Mouse (Mus musculus) ZHBTc4 (cell line): Measurements from ENCODE around the gene Slc25a13.

ENCODE experiments used
- DNase-seq: peaks from one replicate; pipeline ENCODE4 v3.0.0-alpha.2; 2011; ENCODE audit warnings: low read depth, low spot score

The Slc25a13 gene

GRCm38 (mm10) chr6:6120841-6121240 is 96.1 kb downstream of the Slc25a13 start:
- no peak for DNase-seq

DNA sequence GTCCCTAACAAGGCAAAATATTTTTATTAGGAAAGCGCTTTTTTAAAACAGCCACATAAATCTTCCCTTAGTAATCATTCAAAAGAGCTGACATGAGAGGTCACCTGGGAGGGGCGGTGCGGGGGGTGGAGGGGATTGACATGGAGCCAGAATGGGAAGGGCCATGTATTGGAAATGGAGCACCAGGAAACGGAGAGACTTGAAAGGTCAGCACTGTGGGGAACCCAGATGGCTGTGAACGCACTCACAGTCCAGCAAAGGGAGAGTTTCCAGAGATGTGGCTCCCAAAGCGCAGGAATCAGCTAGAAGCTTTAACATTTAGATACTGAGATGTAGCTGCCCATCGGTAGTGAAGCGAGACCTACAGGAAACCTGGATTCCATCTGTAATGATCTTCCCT is 101.2 kb downstream of the Slc25a13 start:
- DNase-seq = no peak

DNA sequence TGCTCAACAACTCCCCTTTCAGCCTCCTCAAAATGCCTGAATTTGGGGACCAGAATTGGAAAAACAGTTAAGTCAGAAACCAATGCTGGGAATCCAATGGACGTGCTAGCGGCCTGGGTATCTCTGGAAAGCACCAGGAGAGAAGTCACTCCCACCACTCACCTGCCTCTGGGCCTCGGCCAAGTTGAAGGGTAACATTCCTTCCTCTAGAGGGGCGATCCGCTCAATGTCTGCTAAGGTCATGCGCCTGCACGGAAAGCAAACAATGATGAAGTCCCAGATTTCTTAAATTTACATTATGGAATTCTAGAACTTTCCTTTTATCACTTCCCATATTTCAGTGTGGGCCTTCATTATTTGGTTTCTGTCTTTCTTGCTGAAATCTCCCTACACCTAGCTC is 103.2 kb downstream of the Slc25a13 start:
- peak; percentile 87 for DNase-seq

DNA sequence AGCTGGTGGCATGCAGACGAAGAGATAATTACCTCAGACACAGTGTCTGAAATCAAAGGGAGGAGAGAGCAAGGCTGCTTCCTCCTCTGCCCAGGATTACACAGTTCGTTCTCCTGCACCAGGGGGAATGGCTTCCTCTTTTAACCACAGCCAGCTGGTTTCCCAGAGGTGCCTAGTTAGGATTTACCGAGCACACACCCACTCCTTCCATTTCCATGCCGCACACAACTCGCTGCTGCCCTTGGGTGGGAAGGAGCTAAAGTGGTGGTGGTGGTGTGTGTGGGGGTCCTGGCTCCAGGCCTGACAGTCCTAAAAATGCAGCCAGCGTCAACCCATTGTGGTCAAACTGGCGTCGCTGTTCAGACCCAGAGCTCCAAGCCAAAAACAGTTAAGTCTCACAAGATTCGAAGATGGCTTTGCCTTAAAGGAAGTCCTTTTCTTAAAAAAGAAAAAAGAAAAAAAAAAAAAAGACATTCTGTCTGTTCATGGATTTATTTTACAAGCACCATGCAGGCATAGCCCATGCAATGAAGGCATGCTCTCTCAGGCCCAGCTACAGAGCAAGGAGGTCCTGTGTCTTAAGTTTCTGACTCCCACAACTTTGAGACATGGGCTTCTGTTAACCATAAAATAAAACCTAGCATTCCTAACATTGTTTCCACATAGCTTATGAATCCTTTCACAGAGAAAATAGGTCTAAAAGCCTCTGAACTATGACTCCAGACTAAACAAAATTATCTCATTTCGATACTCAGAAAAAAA is 104.0 kb downstream of the Slc25a13 start:
- DNase-seq = no peak

DNA sequence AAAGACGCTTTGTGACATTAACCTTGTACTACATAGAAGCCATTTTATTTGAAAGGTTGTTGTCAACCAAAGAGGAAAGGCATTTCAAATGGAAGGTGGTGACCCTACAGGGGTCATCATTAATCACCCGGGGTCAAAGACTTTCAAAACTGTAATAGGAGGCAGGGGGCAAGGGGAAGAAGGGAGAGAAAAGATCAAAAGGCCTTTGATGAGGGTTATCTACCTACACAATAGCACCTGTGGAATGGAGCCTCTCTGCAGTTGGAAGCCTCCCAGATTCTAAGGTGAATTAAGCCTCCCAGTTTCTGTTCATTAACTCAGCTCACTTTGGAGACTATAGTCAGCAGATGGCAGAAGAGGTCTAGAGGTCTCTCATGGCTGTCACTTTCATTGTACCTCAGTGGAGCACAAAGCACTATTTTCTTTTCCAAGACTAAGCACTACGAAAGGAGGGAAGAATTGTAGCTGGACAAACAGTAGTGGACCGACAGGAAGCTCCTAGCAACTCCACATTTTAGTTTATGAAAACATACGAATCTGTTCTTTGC is 109.5 kb downstream of the Slc25a13 start:
- peak; percentile 65 for DNase-seq

GRCm38 (mm10) chr6:6105586-6105985 is 111.4 kb downstream of the Slc25a13 start:
- no peak for DNase-seq

GRCm38 (mm10) chr6:6103469-6103868 is 113.5 kb downstream of the Slc25a13 start:
- no peak for DNase-seq

GRCm38 (mm10) chr6:6101605-6102004 is 115.4 kb downstream of the Slc25a13 start:
- DNase-seq = no peak

DNA sequence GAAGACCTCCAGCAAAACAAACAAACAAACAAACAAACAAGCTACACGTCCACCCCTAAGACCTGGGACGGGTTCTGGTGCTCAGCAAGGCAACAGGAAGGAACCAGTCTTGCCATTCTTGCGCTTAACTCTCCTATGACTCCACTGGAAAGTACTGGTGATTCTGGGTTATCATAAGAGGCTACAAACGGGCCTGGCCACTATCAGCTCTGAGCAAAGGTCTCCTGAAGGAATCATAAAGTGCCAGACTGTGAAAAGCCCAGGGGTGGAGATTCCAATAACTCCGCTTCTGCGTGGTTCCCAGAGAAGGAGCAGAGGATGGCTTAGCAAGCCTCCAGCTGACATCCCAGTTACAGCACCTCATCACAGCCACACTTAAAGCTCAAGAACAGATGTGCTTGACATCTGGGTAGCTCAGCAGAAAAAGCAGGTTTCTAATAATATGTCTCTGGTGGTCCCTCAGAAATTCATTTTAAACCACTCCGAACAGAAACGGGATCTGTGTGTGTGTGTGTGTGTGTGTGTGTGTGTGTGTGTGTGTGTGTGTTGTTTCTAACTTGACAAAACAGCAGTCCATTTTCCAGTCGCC is 116.0 kb downstream of the Slc25a13 start:
- no peak for DNase-seq

DNA sequence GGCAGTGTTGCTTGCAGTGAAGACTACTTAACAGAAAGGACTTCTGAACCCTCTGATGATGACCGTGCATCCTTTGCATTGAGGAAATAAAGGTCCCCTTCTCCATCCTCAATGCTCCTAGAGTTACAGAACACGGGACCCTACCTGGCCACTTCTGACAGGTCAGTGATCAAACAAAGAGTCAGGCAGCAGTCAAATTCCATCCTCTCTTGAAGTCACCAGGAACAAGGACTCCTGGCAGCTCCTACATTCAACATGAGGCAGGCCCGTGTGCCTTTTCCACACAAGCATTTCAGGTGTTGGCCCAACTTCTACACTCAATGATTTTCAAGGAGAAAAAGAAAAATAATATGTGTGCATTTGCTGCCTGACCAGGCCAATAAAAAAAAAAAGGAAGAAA is 123.0 kb downstream of the Slc25a13 start:
- no peak for DNase-seq

DNA sequence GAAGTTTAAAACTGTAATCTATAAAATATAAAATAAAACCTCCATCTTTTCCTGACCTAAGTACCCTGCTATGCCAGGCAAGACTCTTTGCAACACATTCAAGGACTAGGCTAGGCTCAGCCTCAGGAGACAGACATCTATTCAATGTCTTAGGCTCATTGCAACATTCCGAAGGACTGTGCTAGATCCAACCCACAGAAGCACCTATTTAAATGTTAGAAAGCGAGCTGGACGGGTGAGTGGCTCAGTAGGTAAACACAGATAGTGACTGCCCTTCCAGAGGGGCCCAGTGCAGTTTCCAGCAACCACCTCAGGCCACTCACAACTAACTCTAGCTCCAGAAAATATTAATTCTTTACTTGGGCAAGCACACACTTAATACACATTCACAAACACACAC is 123.5 kb downstream of the Slc25a13 start:
- DNase-seq = no peak

GRCm38 (mm10) chr6:6092497-6092896 is 124.5 kb downstream of the Slc25a13 start:
- peak; percentile 71 for DNase-seq

- DNase-seq = no peak
These were observed 126.0 kb downstream of the Slc25a13 start for GRCm38 (mm10) chr6:6091016-6091415.

DNA sequence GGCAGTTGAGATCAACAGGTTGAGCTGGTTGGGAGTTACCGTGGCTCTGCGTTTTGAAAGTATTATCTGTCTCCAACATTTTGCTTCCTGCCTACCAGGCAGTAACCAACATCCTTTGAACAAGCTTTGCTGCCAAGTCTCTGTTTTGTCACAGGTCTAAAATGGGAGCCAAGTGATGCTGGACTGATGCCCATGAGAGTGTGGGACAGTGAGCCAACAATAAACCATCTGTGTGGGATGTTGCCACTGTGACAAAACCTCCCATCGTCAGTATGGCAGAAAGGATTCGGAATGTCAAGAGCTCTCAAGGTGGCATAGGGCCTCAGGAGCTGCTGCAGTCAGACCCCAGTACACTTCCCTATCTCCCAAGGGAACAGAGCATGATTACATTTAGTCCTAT is 128.8 kb downstream of the Slc25a13 start:
- DNase-seq = no peak

- DNase-seq = no peak
These were observed 136.5 kb downstream of the Slc25a13 start for GRCm38 (mm10) chr6:6080484-6080883.

GRCm38 (mm10) chr6:6077234-6077633 is 139.7 kb downstream of the Slc25a13 start:
- no peak for DNase-seq

DNA sequence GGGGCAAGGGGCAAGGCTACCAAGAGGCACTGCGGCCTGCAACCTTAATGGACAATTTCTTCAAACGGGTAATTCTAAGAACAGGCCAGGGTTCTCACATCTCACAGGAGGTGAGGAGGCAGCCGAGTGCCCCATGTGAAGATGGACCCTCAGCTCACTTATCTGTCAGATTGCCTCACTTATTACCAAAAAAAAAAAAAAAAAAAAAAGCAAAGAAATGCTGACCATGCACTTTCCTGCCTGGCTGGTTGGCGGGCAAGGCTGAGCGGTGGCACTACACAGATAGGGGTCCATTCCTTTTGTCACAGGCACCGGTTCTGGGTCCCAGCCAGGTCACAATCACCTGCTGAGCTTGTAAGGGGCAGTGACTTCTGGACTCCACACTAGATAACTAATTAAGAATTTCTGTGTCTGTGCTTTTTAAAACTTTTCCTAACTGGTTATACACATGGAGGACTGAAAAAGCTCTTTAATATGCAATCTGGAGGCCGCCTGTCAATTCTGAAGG is 141.0 kb downstream of the Slc25a13 start:
- DNase-seq = no peak

DNA sequence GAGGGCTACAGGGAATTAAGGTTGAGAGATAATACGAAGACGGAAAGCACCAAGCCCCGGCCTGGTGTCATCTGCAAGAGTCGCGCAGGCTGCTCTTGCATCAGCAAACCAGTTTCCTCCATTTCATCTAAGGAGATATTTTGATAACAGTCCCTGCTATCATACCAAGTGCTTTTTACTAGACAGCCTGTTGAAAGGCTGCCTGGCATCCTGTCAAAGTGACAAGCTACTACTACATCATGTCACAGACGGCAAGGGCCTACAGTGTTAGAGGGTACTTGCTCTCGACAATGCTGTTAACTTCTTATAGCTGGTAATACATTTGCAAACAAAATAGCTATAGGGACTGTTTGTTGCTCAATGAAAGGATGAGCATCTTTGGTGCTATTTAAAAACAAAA is 145.9 kb downstream of the Slc25a13 start:
- DNase-seq = no peak

- DNase-seq = peak; percentile 25
These were observed 147.0 kb downstream of the Slc25a13 start for GRCm38 (mm10) chr6:6070015-6070414.

- DNase-seq = no peak
These were observed 149.8 kb downstream of the Slc25a13 start for GRCm38 (mm10) chr6:6067201-6067600.

DNA sequence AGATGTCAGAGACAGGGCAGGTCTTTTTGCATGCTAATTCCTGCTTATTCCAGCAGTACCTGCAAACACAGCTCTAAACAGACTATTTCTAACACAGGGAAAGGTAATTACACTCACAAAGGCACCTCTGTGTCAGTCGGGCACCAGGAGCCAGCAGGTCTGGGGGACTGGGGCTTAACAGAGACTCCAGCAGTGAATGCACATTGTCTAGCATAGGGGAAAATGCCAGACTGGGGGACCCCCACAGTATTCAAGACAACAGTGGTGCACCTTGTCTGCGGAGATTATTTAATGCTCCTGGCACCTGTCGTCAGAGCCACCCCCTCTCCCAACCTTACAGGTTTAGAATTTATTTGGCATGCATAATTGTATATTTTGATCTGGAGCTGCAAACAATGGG is 158.4 kb downstream of the Slc25a13 start:
- no peak for DNase-seq

GRCm38 (mm10) chr6:6053946-6054345 is 163.0 kb downstream of the Slc25a13 start:
- no peak for DNase-seq

DNA sequence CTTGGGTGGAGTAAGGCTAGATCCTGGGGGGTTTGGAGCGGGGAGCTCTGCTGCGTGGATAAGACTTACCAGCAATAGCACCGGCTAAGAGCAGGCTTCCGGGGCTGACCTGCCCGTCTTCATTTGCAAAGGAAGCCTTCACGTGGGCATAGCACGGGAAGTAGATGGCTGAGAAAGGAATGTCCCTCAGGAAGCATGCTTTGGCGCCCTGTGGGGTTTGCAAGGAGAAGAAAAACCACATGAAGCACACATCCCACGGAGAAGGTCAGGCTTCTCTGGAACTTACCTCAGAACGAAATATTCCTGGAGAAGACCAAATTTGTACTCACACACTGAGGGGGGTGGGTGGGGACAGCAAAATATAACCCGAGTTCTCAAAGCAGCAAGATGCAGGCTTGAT is 164.3 kb downstream of the Slc25a13 start:
- DNase-seq = peak; percentile 56
